Mouse (Mus musculus): ENCODE measurements around the gene Phactr2. TPM values are rescaled to one million over a fixed set of nuclear protein-coding genes. Genes with fewer than 3 reads are reported as not detected.

Phactr2 gene
- polyA plus RNA-seq, 1 experiment from 2014 or later, result 10.8 TPM

GRCm38 (mm10) chr10:13300601-13301000 is 173.6 kb downstream of the Phactr2 start:
- H3K27me3 ChIP-seq (ENCODE audit: low read depth, poor library complexity, severe bottlenecking), result no peaks in the 10 kb centered on the region
- no peak for DNase-seq (ENCODE audit: low spot score)
- H3K4me1 ChIP-seq, result peaks cover 6% of the 10 kb centered on the region
- H3K9me3 ChIP-seq (replicated peaks), result no peaks in the 10 kb centered on the region
- no peaks in the 10 kb centered on the region for H3K36me3 ChIP-seq
- H3K27ac ChIP-seq (replicated peaks), result no peak overlapping the region
- 85% methylated on average over 6 of the region's 6 CpGs for WGBS
- no peak overlapping the region for H3K4me3 ChIP-seq

DNA sequence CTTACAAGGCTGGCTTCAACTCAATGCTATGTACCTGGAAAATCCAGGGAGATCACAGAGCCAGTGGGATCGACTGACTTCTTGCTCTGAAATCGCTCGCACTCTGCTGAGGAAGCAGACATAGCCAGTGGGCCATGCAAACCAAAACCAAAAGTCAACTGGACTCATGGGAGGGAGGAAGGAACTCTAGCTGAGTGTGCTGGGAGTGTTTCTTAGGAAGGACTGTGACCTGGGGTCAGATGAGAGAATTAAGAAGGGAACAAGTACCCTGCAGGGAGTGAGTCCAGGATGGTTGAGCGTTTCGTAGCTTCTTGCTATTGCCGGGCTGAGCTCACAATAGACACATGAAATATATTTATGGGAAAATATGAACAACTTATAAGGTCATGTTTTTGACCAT is 174.0 kb downstream of the Phactr2 start:
- Histone ChIP-seq H3K27ac (replicated peaks) (no peak overlapping the region), H3K4me1 (peaks cover 6% of the 10 kb centered on the region), H3K4me3 (no peak overlapping the region), H3K27me3 (ENCODE audit: low read depth, poor library complexity, severe bottlenecking) (no peaks in the 10 kb centered on the region), H3K9me3 (replicated peaks) (no peaks in the 10 kb centered on the region), H3K36me3 (no peaks in the 10 kb centered on the region)
- 84% methylated on average over 6 of the region's 6 CpGs for WGBS
- DNase-seq (ENCODE audit: low spot score), result no peak

- Histone ChIP-seq H3K27ac (replicated peaks) (no peak overlapping the region), H3K36me3 (no peaks in the 10 kb centered on the region), H3K4me1 (peaks cover 4% of the 10 kb centered on the region; the same call in 1 of the 2 replicates), H3K9me3 (replicated peaks) (no peaks in the 10 kb centered on the region), H3K4me3 (no peak overlapping the region), H3K27me3 (ENCODE audit: low read depth, poor library complexity, severe bottlenecking) (no peaks in the 10 kb centered on the region)
- 91% methylated on average over 2 of the region's 2 CpGs for WGBS
- DNase-seq (ENCODE audit: low spot score), result no peak
Measured at GRCm38 (mm10) chr10:13294886-13295285, 179.3 kb downstream of the Phactr2 start.

DNA sequence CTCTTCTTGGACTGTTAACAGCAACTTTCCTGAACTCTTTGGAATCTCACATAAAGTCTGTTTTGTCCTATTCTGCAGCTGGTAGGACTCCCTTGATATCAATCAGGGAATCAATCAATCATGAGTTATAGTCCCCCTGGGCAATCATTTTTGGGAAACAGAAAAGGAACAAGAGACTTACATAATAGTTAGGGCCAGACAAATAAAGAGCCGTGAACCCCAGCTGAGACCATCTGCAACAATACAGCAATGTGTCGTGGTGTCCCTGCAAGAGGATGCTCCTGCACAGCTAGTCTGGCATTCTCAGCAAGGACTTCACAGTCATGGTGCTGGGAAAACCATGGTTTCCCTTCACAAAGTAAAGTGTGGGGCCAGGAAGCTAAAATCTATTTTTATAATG is 182.2 kb downstream of the Phactr2 start:
- no peaks in the 10 kb centered on the region for H3K27me3 ChIP-seq (ENCODE audit: low read depth, poor library complexity, severe bottlenecking)
- 68% methylated on average over 2 of the region's 2 CpGs for WGBS
- no peaks in the 10 kb centered on the region; the same call in 1 of the 2 replicates for H3K36me3 ChIP-seq
- H3K27ac ChIP-seq (replicated peaks), result no peak overlapping the region
- H3K4me3 ChIP-seq, result no peak overlapping the region
- H3K4me1 ChIP-seq, result peaks cover 4% of the 10 kb centered on the region; the same call in 1 of the 2 replicates
- no peaks in the 10 kb centered on the region for H3K9me3 ChIP-seq (replicated peaks)
- no peak for DNase-seq (ENCODE audit: low spot score)

GRCm38 (mm10) chr10:13289252-13289961 is 184.8 kb downstream of the Phactr2 start:
- Histone ChIP-seq H3K4me1 (peaks cover 4% of the 10 kb centered on the region; the same call in 1 of the 2 replicates), H3K36me3 (no peaks in the 10 kb centered on the region; the same call in 1 of the 2 replicates), H3K9me3 (replicated peaks) (no peaks in the 10 kb centered on the region), H3K27ac (replicated peaks) (no peak overlapping the region), H3K27me3 (ENCODE audit: low read depth, poor library complexity, severe bottlenecking) (no peaks in the 10 kb centered on the region), H3K4me3 (no peak overlapping the region)
- WGBS, result 84% methylated on average over 8 of the region's 8 CpGs
- no peak for DNase-seq (ENCODE audit: low spot score)

GRCm38 (mm10) chr10:13288296-13288695 is 185.9 kb downstream of the Phactr2 start:
- H3K36me3 ChIP-seq, result no peaks in the 10 kb centered on the region; the same call in 1 of the 2 replicates
- WGBS, result 94% methylated on average over 5 of the region's 5 CpGs

GRCm38 (mm10) chr10:13283441-13283840 is 190.8 kb downstream of the Phactr2 start:
- Histone ChIP-seq H3K9me3 (replicated peaks) (no peaks in the 10 kb centered on the region), H3K27ac (replicated peaks) (no peak overlapping the region), H3K4me1 (no peaks in the 10 kb centered on the region), H3K27me3 (ENCODE audit: low read depth, poor library complexity, severe bottlenecking) (no peaks in the 10 kb centered on the region), H3K4me3 (no peak overlapping the region), H3K36me3 (no peaks in the 10 kb centered on the region; the same call in 1 of the 2 replicates)
- no peak for DNase-seq (ENCODE audit: low spot score)
- WGBS, result 78% methylated on average over 4 of the region's 4 CpGs

More at GRCm38 (mm10) chr10:13288296-13288695, 185.9 kb downstream of the Phactr2 start:
- H3K27ac ChIP-seq (replicated peaks), result no peak overlapping the region
- no peaks in the 10 kb centered on the region for H3K9me3 ChIP-seq (replicated peaks)
- no peaks in the 10 kb centered on the region for H3K27me3 ChIP-seq (ENCODE audit: low read depth, poor library complexity, severe bottlenecking)
- H3K4me1 ChIP-seq, result peaks cover 4% of the 10 kb centered on the region; the same call in 1 of the 2 replicates
- DNase-seq (ENCODE audit: low spot score), result no peak
- no peak overlapping the region for H3K4me3 ChIP-seq

- 90% methylated on average over 6 of the region's 6 CpGs for WGBS
- Histone ChIP-seq H3K9me3 (replicated peaks) (no peaks in the 10 kb centered on the region), H3K4me3 (no peak overlapping the region), H3K27ac (replicated peaks) (no peak overlapping the region), H3K27me3 (ENCODE audit: low read depth, poor library complexity, severe bottlenecking) (no peaks in the 10 kb centered on the region), H3K36me3 (no peaks in the 10 kb centered on the region), H3K4me1 (no peaks in the 10 kb centered on the region)
- no peak for DNase-seq (ENCODE audit: low spot score)
Measured at GRCm38 (mm10) chr10:13280298-13280853, 193.8 kb downstream of the Phactr2 start.

- Histone ChIP-seq H3K4me1 (no peaks in the 10 kb centered on the region), H3K4me3 (no peak overlapping the region), H3K27me3 (ENCODE audit: low read depth, poor library complexity, severe bottlenecking) (no peaks in the 10 kb centered on the region), H3K9me3 (replicated peaks) (no peaks in the 10 kb centered on the region), H3K36me3 (no peaks in the 10 kb centered on the region), H3K27ac (replicated peaks) (no peak overlapping the region)
- WGBS, result 89% methylated on average over 5 of the region's 5 CpGs
- DNase-seq (ENCODE audit: low spot score), result no peak
Measured at GRCm38 (mm10) chr10:13276298-13276697, 197.9 kb downstream of the Phactr2 start.

DNA sequence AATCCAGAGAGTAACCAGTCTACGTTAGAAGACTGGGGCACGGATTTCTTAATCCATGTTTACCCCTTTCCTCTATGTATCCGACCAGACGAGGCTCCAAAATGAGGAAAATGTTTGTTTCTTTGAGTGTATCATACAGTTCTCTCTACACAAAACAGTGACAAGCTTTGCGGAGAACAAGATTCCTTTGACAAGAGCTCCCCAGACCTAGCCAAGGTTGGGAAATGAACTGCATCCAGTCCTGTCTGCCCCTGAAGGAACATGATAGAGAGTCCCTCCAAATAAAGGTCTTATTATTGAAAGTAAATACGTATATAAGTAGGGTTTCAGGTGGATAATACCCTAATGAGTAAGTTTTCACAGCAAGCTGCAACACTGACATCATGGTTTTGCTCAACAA is 199.1 kb downstream of the Phactr2 start:
- Histone ChIP-seq H3K36me3 (no peaks in the 10 kb centered on the region), H3K4me3 (no peak overlapping the region), H3K9me3 (replicated peaks) (no peaks in the 10 kb centered on the region), H3K4me1 (no peaks in the 10 kb centered on the region), H3K27ac (replicated peaks) (no peak overlapping the region), H3K27me3 (ENCODE audit: low read depth, poor library complexity, severe bottlenecking) (no peaks in the 10 kb centered on the region)
- 86% methylated on average over 6 of the region's 6 CpGs for WGBS
- DNase-seq (ENCODE audit: low spot score), result no peak

DNA sequence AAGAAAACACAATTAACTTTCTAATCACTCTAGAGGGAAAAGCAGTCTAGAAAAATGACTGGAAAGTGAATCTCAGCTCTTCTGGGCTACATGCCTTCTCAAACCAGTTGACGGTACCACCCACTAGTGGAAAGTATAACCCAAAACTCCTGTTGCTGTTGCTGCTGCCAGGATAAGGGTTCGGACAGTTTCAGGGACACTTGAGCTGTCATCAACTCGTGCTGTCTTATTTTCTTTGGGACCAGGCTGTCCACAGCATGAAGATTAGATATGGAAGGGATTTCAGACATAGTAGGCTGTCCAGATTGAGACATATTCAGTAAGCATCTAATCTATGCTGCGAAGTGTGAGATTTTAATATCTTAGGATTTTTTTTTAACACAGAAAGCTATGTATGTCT is 199.5 kb downstream of the Phactr2 start:
- Histone ChIP-seq H3K4me3 (no peak overlapping the region), H3K36me3 (no peaks in the 10 kb centered on the region), H3K4me1 (no peaks in the 10 kb centered on the region), H3K27me3 (ENCODE audit: low read depth, poor library complexity, severe bottlenecking) (no peaks in the 10 kb centered on the region), H3K27ac (replicated peaks) (no peak overlapping the region), H3K9me3 (replicated peaks) (no peaks in the 10 kb centered on the region)
- WGBS, result 91% methylated on average over 4 of the region's 4 CpGs
- no peak for DNase-seq (ENCODE audit: low spot score)

DNA sequence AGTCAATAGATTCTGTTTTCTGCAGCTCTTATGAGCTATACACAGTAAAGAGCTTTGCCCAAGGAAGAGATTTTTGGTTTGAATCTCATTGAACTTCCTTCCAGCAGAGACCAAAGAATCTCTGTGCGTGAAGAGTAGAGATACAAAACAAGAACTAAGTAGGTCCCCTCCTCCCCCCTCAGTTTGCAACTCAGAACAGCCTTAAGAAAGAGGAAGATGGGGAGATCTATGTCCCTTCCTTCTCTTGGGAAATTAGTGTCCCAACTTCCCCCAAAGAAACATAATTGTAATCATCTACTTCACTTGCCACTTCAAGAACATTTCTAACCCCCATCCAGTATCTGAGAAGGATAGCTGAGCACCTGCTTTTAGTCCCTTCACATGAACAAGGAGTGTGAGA is 200.5 kb downstream of the Phactr2 start:
- H3K4me3 ChIP-seq, result no peak overlapping the region
- WGBS, result 84% methylated on average over 1 of the region's 1 CpGs
- no peaks in the 10 kb centered on the region for H3K9me3 ChIP-seq (replicated peaks)
- H3K36me3 ChIP-seq, result no peaks in the 10 kb centered on the region
- DNase-seq (ENCODE audit: low spot score), result no peak
- no peaks in the 10 kb centered on the region for H3K4me1 ChIP-seq
- H3K27me3 ChIP-seq (ENCODE audit: low read depth, poor library complexity, severe bottlenecking), result no peaks in the 10 kb centered on the region
- no peak overlapping the region for H3K27ac ChIP-seq (replicated peaks)

DNA sequence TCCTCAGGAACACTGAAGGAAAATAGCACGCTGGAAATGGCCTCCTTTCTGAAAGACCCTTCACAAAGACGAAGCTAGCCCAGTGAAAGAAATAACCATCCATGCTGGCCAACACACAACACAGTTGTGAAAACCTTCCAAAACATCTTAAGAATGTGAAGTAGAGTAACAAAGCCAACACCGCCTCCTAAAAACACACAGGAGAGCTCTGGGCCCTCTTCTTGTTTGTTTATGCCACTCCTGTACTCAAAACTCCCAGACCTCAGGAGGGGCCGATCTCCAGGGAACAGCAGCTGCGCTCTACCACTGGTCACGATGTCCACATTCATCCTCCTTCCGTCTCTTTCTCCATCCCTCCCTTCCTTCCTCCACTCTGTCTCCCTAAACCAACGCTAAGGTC is 202.5 kb downstream of the Phactr2 start:
- no peak overlapping the region for H3K27ac ChIP-seq (replicated peaks)
- 89% methylated on average over 8 of the region's 8 CpGs for WGBS

More for the DNA sequence above, 202.5 kb downstream of the Phactr2 start:
- H3K27me3 ChIP-seq (ENCODE audit: low read depth, poor library complexity, severe bottlenecking), result no peaks in the 10 kb centered on the region
- no peak for DNase-seq (ENCODE audit: low spot score)
- no peaks in the 10 kb centered on the region for H3K4me1 ChIP-seq
- no peaks in the 10 kb centered on the region for H3K9me3 ChIP-seq (replicated peaks)
- no peaks in the 10 kb centered on the region for H3K36me3 ChIP-seq
- H3K4me3 ChIP-seq, result no peak overlapping the region

All from midbrain, embryonic 10.5 days (tissue).